Mouse (Mus musculus) spleen, embryonic (tissue): Measurements from ENCODE around the gene Spag9.

Experiments
- CTCF ChIA-PET: fragments of 350-600 bp; sonication (Branson Sonifier 250); formaldehyde crosslinking; loops from one replicate; lab custom pipeline; 2022; lab: Charles Lee

The Spag9 gene

GRCm38 (mm10) chr11:94128506-94128905, 132.6 kb downstream of the Spag9 start:
- CTCF ChIA-PET = interaction anchor here (1.0 kb wide), 1 partner anchor 97 kb away, joined by 3 read pairs; no protein-coding TSS in a partner anchor

- CTCF ChIA-PET = no interaction called here
Measured at GRCm38 (mm10) chr11:94129261-94130059, 133.6 kb downstream of the Spag9 start.

GRCm38 (mm10) chr11:94130118-94131095, 134.5 kb downstream of the Spag9 start:
- CTCF ChIA-PET = interaction anchor here (0.6 kb wide), 2 partner anchors 88 to 1655 kb away, joined by 3 to 4 read pairs; no protein-coding TSS in a partner anchor

- CTCF ChIA-PET = interaction anchor here (0.6 kb wide), 1 partner anchor 79 kb away, joined by 7 read pairs; no protein-coding TSS in a partner anchor
Measured at GRCm38 (mm10) chr11:94133344-94133955, 137.6 kb downstream of the Spag9 start.

- CTCF ChIA-PET = interaction anchor here (0.6 kb wide), 1 partner anchor 273 kb away, joined by 6 read pairs; no protein-coding TSS in a partner anchor
Measured at GRCm38 (mm10) chr11:94134076-94134838, 138.4 kb downstream of the Spag9 start.

GRCm38 (mm10) chr11:94135581-94136001, 139.7 kb downstream of the Spag9 start:
- CTCF ChIA-PET = no interaction called here

- CTCF ChIA-PET = no interaction called here
Measured at GRCm38 (mm10) chr11:94136656-94137055, 140.8 kb downstream of the Spag9 start.

GRCm38 (mm10) chr11:94137326-94138061, 141.6 kb downstream of the Spag9 start:
- CTCF ChIA-PET = no interaction called here

GRCm38 (mm10) chr11:94138411-94139231, 142.7 kb downstream of the Spag9 start:
- CTCF ChIA-PET = no interaction called here

- CTCF ChIA-PET = no interaction called here
Measured at GRCm38 (mm10) chr11:94139232-94139620, 143.3 kb downstream of the Spag9 start.

- CTCF ChIA-PET = no interaction called here
Measured at GRCm38 (mm10) chr11:94140540-94140939, 144.6 kb downstream of the Spag9 start.

GRCm38 (mm10) chr11:94141564-94141963, 145.7 kb downstream of the Spag9 start:
- CTCF ChIA-PET = interaction anchor here (0.9 kb wide), 1 partner anchor 8 kb away, joined by 3 read pairs; no protein-coding TSS in a partner anchor

- CTCF ChIA-PET = no interaction called here
Measured at GRCm38 (mm10) chr11:94143336-94143735, 147.4 kb downstream of the Spag9 start.

GRCm38 (mm10) chr11:94144771-94145539, 149.1 kb downstream of the Spag9 start:
- CTCF ChIA-PET = interaction anchor here (0.7 kb wide), 1 partner anchor 128 kb away, joined by 3 read pairs; no protein-coding TSS in a partner anchor

- CTCF ChIA-PET = no interaction called here
Measured at GRCm38 (mm10) chr11:94146049-94146605, 150.2 kb downstream of the Spag9 start.

GRCm38 (mm10) chr11:94146733-94147485, 151.0 kb downstream of the Spag9 start:
- CTCF ChIA-PET = no interaction called here

GRCm38 (mm10) chr11:94148105-94148696, 152.3 kb downstream of the Spag9 start:
- CTCF ChIA-PET = interaction anchor here (0.6 kb wide), 1 partner anchor 45 kb away, joined by 3 read pairs; no protein-coding TSS in a partner anchor
